Mouse (Mus musculus): Measurements from ENCODE around the gene Tmem240. TPM values are rescaled to one million over a fixed set of nuclear protein-coding genes. Genes with fewer than 3 reads are reported as not detected.
"Not testable (repeated sequence)": the region's sequence is repeated elsewhere in the genome, so short reads cannot be mapped to it uniquely, and the experiment has no call there.

Gene Tmem240
- 0.55 and 0.79 TPM in 2 replicates for polyA plus RNA-seq (2014; fragmentation: Nextera tagmentation; extraction: Ambion mirVana)

GRCm38 (mm10) chr4:155734350-155734941, at the start of gene Tmem240:
Tmem240 (plus strand) TSS chr4:155734800.
- no peaks in the 10 kb centered on the region for H3K9me3 ChIP-seq (ENCODE audit: control insufficient read depth, low read length)
- peak; percentile 93 for ATAC-seq (ENCODE audit: insufficient number of reproducible peaks, low FRiP score, low TSS enrichment, low read depth)
- H3K4me2 ChIP-seq (ENCODE audit: low read depth, severe bottlenecking): peak within 1 kb of the TSS; percentile 96
- no peaks in the 10 kb centered on the region; the same call in 1 of the 2 replicates for H3K36me3 ChIP-seq (ENCODE audit: control insufficient read depth, insufficient read depth, low read length)
- WGBS: under 1% methylated on average over 31 of the region's 35 CpGs
- H3K9ac ChIP-seq (ENCODE audit: low read length): peak within 1 kb of the TSS; percentile 81
- no peaks in the 10 kb centered on the region for H3K27me3 ChIP-seq (ENCODE audit: control insufficient read depth, insufficient read depth, low read length)
- H3K4me3 ChIP-seq (ENCODE audit: low read depth, low read length): peak within 1 kb of the TSS; percentile 77
- peaks cover 7% of the 10 kb centered on the region for H3K4me1 ChIP-seq (ENCODE audit: control insufficient read depth, insufficient read depth, low read length)
- H3K27ac ChIP-seq (replicated peaks; ENCODE audit: low read depth, low read length): peak within 1 kb of the TSS; percentile 70
- peak; percentile 90 for DNase-seq (ENCODE audit: low spot score)

- 83% methylated on average over 4 of the region's 4 CpGs for WGBS
- not testable (repeated sequence) for H3K9me3 ChIP-seq (ENCODE audit: control insufficient read depth, low read length); H3K27me3 ChIP-seq (ENCODE audit: control insufficient read depth, insufficient read depth, low read length); DNase-seq (ENCODE audit: low spot score); H3K4me3 ChIP-seq (ENCODE audit: low read depth, low read length); H3K4me1 ChIP-seq (ENCODE audit: control insufficient read depth, insufficient read depth, low read length); H3K36me3 ChIP-seq (ENCODE audit: control insufficient read depth, insufficient read depth, low read length); ATAC-seq (ENCODE audit: insufficient number of reproducible peaks, low FRiP score, low TSS enrichment, low read depth); H3K4me2 ChIP-seq (ENCODE audit: low read depth, severe bottlenecking); H3K9ac ChIP-seq (ENCODE audit: low read length); H3K27ac ChIP-seq (replicated peaks; ENCODE audit: low read depth, low read length)
Measured at GRCm38 (mm10) chr4:155687764-155688163, 46.8 kb upstream of the Tmem240 start.

- H3K4me2 ChIP-seq (ENCODE audit: low read depth, severe bottlenecking): no peak overlapping the region
- H3K4me1 ChIP-seq (ENCODE audit: control insufficient read depth, insufficient read depth, low read length): peaks cover 5% of the 10 kb centered on the region; the same call in 1 of the 2 replicates
- WGBS: 83% methylated on average over 12 of the region's 12 CpGs
- H3K27me3 ChIP-seq (ENCODE audit: control insufficient read depth, insufficient read depth, low read length): peaks cover 7% of the 10 kb centered on the region; the same call in 1 of the 2 replicates
- no peaks in the 10 kb centered on the region for H3K9me3 ChIP-seq (ENCODE audit: control insufficient read depth, low read length)
- H3K27ac ChIP-seq (replicated peaks; ENCODE audit: low read depth, low read length): no peak overlapping the region
- no peak for ATAC-seq (ENCODE audit: insufficient number of reproducible peaks, low FRiP score, low TSS enrichment, low read depth)
- DNase-seq (ENCODE audit: low spot score): no peak
- H3K36me3 ChIP-seq (ENCODE audit: control insufficient read depth, insufficient read depth, low read length): no peaks in the 10 kb centered on the region
- H3K9ac ChIP-seq (ENCODE audit: low read length): no peak overlapping the region
- no peak overlapping the region for H3K4me3 ChIP-seq (ENCODE audit: low read depth, low read length)
Measured at GRCm38 (mm10) chr4:155690571-155691375, 43.8 kb upstream of the Tmem240 start.

GRCm38 (mm10) chr4:155692421-155692820, 42.2 kb upstream of the Tmem240 start:
- Histone ChIP-seq H3K4me2 (ENCODE audit: low read depth, severe bottlenecking) (no peak overlapping the region), H3K27ac (replicated peaks; ENCODE audit: low read depth, low read length) (no peak overlapping the region), H3K27me3 (ENCODE audit: control insufficient read depth, insufficient read depth, low read length) (peaks cover 7% of the 10 kb centered on the region; the same call in 1 of the 2 replicates), H3K36me3 (ENCODE audit: control insufficient read depth, insufficient read depth, low read length) (no peaks in the 10 kb centered on the region), H3K4me3 (ENCODE audit: low read depth, low read length) (no peak overlapping the region), H3K9ac (ENCODE audit: low read length) (no peak overlapping the region), H3K9me3 (ENCODE audit: control insufficient read depth, low read length) (no peaks in the 10 kb centered on the region), H3K4me1 (ENCODE audit: control insufficient read depth, insufficient read depth, low read length) (peaks cover 5% of the 10 kb centered on the region; the same call in 1 of the 2 replicates)
- 95% methylated on average over 3 of the region's 3 CpGs for WGBS
- no peak for DNase-seq (ENCODE audit: low spot score)
- ATAC-seq (ENCODE audit: insufficient number of reproducible peaks, low FRiP score, low TSS enrichment, low read depth): no peak

- Histone ChIP-seq H3K36me3 (ENCODE audit: control insufficient read depth, insufficient read depth, low read length) (no peaks in the 10 kb centered on the region), H3K9ac (ENCODE audit: low read length) (peak within 1 kb of the TSS; percentile 68), H3K27ac (replicated peaks; ENCODE audit: low read depth, low read length) (peak within 1 kb of the TSS; percentile 21; the same call in 1 of the 2 replicates), H3K9me3 (ENCODE audit: control insufficient read depth, low read length) (no peaks in the 10 kb centered on the region), H3K4me3 (ENCODE audit: low read depth, low read length) (peak within 1 kb of the TSS; percentile 71), H3K4me2 (ENCODE audit: low read depth, severe bottlenecking) (peak within 1 kb of the TSS; percentile 95), H3K27me3 (ENCODE audit: control insufficient read depth, insufficient read depth, low read length) (peaks cover 7% of the 10 kb centered on the region; the same call in 1 of the 2 replicates), H3K4me1 (ENCODE audit: control insufficient read depth, insufficient read depth, low read length) (peaks cover 5% of the 10 kb centered on the region; the same call in 1 of the 2 replicates)
- peak; percentile 77; the same call in 1 of the 2 replicates for ATAC-seq (ENCODE audit: insufficient number of reproducible peaks, low FRiP score, low TSS enrichment, low read depth)
- DNase-seq (ENCODE audit: low spot score): peak; percentile 79
- 1% methylated on average over 28 of the region's 47 CpGs for WGBS
Measured at GRCm38 (mm10) chr4:155694111-155694481, 40.5 kb upstream of the Tmem240 start, which contains the start of gene Fndc10. Fndc10 (plus strand) TSS chr4:155694342.

- Histone ChIP-seq H3K36me3 (ENCODE audit: control insufficient read depth, insufficient read depth, low read length) (no peaks in the 10 kb centered on the region), H3K4me1 (ENCODE audit: control insufficient read depth, insufficient read depth, low read length) (peaks cover 5% of the 10 kb centered on the region; the same call in 1 of the 2 replicates), H3K9ac (ENCODE audit: low read length) (peak overlapping the region; percentile 68), H3K9me3 (ENCODE audit: control insufficient read depth, low read length) (no peaks in the 10 kb centered on the region), H3K27me3 (ENCODE audit: control insufficient read depth, insufficient read depth, low read length) (peaks cover 7% of the 10 kb centered on the region; the same call in 1 of the 2 replicates), H3K4me2 (ENCODE audit: low read depth, severe bottlenecking) (peak overlapping the region; percentile 95), H3K27ac (replicated peaks; ENCODE audit: low read depth, low read length) (peak overlapping the region; percentile 21; the same call in 1 of the 2 replicates), H3K4me3 (ENCODE audit: low read depth, low read length) (peak overlapping the region; percentile 71)
- under 1% methylated on average over 86 of the region's 92 CpGs for WGBS
- DNase-seq (ENCODE audit: low spot score) (peak; percentile 68), ATAC-seq (ENCODE audit: insufficient number of reproducible peaks, low FRiP score, low TSS enrichment, low read depth) (peak; percentile 49; the same call in 1 of the 2 replicates)
Measured at GRCm38 (mm10) chr4:155694482-155695401, 39.9 kb upstream of the Tmem240 start.

GRCm38 (mm10) chr4:155695531-155696062, 39.0 kb upstream of the Tmem240 start:
- Histone ChIP-seq H3K9ac (ENCODE audit: low read length) (no peak overlapping the region), H3K27me3 (ENCODE audit: control insufficient read depth, insufficient read depth, low read length) (peaks cover 7% of the 10 kb centered on the region; the same call in 1 of the 2 replicates), H3K4me2 (ENCODE audit: low read depth, severe bottlenecking) (no peak overlapping the region; the same call in 1 of the 2 replicates), H3K4me3 (ENCODE audit: low read depth, low read length) (peak overlapping the region; percentile 71; the same call in 1 of the 2 replicates), H3K36me3 (ENCODE audit: control insufficient read depth, insufficient read depth, low read length) (no peaks in the 10 kb centered on the region), H3K9me3 (ENCODE audit: control insufficient read depth, low read length) (no peaks in the 10 kb centered on the region), H3K27ac (replicated peaks; ENCODE audit: low read depth, low read length) (no peak overlapping the region), H3K4me1 (ENCODE audit: control insufficient read depth, insufficient read depth, low read length) (peaks cover 5% of the 10 kb centered on the region; the same call in 1 of the 2 replicates)
- no peak for DNase-seq (ENCODE audit: low spot score)
- ATAC-seq (ENCODE audit: insufficient number of reproducible peaks, low FRiP score, low TSS enrichment, low read depth): no peak
- WGBS: 83% methylated on average over 4 of the region's 4 CpGs

All from limb, embryonic 11.5 days (tissue).